Comparison of ENCODE assay signal across 7 mouse cellular contexts in the genomic region with DNA sequence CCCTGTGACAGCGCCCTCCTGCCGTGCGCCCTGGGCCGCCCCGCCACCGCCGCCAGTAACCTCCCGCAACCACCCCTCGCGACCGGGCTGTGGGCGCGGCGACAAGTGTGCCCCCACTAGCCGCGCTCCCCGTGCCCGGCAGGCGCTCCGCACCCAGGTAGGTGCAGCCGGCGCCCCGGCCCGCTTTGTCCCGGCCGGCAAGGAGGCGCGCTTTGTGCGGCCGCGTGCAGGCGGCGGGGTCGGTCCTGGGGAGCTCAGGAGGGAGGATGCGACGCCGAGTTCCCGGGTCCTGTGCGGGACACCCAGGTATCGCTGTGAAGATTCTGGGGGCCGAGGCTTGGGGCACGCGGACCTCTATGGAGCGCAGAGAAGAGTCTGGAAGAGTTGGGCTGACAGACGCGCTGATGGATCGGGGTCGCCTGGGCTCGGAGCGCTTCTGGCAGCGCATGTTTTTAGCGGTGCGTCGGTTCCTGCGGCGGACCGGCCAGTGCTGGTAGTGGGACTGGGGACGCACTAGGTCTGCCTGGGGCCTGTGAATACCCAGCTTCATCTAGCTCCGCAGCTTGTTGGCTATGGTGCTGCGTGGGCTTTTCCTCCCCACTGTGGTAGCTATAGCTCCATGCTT. TPM values are rescaled to one million over a fixed set of nuclear protein-coding genes. Genes with fewer than 3 reads are reported as not detected.
A peak's percentile ranks its signal among the peaks of the same experiment; 100 is the strongest.
DNase-seq lines count a peak whose midpoint lies in the region; ATAC-seq and TF ChIP-seq lines count a peak whose summit lies in the region.

No protein-coding gene starts in this region.

- no peaks in the 10 kb centered on the region for H3K36me3 ChIP-seq in lung, embryonic 14.5 days (ENCODE audit: insufficient read depth)
- no peaks in the 10 kb centered on the region for H3K36me3 ChIP-seq in hindbrain, embryonic 15.5 days

- DNase-seq in lung, embryonic 14.5 days, result peak; percentile 59
- no peak for DNase-seq in lung, postnatal 14 days
- DNase-seq in embryo, embryonic 11 days, result peak; percentile 68
- peak; percentile 73 for DNase-seq in neural tube, embryonic 10.5 days (ENCODE audit: extremely low spot score, low spot score)
- DNase-seq in T-cell, adult 2 months (ENCODE audit: low spot score), result no peak
- no peak for DNase-seq in urinary bladder, adult 2 months (ENCODE audit: low spot score)

- H3K27me3 ChIP-seq in lung, embryonic 14.5 days (ENCODE audit: insufficient read depth, low read length), result peaks cover 46% of the 10 kb centered on the region
- H3K27me3 ChIP-seq in hindbrain, embryonic 15.5 days, result no peaks in the 10 kb centered on the region

- no peak for TF ChIP-seq CTCF in lung, embryonic 14.5 days (IDR thresholded peaks at IDR 0.05; ENCODE audit: low read depth)

- H3K9ac ChIP-seq in lung, embryonic 14.5 days, result peak overlapping the region; percentile 52
- peak overlapping the region; percentile 91 for H3K9ac ChIP-seq in hindbrain, embryonic 15.5 days

- no peak overlapping the region for H3K27ac ChIP-seq in lung, embryonic 14.5 days (ENCODE audit: low read depth)
- peak overlapping the region; percentile 98 for H3K27ac ChIP-seq in hindbrain, embryonic 15.5 days (replicated peaks)

- no peaks in the 10 kb centered on the region for H3K4me1 ChIP-seq in lung, embryonic 14.5 days (ENCODE audit: insufficient read depth)
- H3K4me1 ChIP-seq in hindbrain, embryonic 15.5 days (replicated peaks), result peaks cover 40% of the 10 kb centered on the region

- no peaks in the 10 kb centered on the region for H3K9me3 ChIP-seq in lung, embryonic 14.5 days (ENCODE audit: low read depth, low read length)
- no peaks in the 10 kb centered on the region for H3K9me3 ChIP-seq in hindbrain, embryonic 15.5 days

- ATAC-seq in lung, embryonic 14.5 days (ENCODE audit: insufficient read depth), result 0 out of 2 replicates have a peak, but pooled peaks have one; percentile 21
- peak; percentile 63 for ATAC-seq in hindbrain, embryonic 15.5 days (ENCODE audit: low FRiP score, low read depth)

- peak overlapping the region; percentile 51 for H3K4me3 ChIP-seq in lung, embryonic 14.5 days (ENCODE audit: low read depth, low read length)
- peak overlapping the region; percentile 75 for H3K4me3 ChIP-seq in hindbrain, embryonic 15.5 days

- H3K4me2 ChIP-seq in lung, embryonic 14.5 days, result peak overlapping the region; percentile 100
- H3K4me2 ChIP-seq in hindbrain, embryonic 15.5 days, result peak overlapping the region; percentile 81

- WGBS in lung, embryonic 14.5 days, result under 1% methylated on average over 60 of the region's 60 CpGs
- WGBS in hindbrain, embryonic 15.5 days, result under 1% methylated on average over 52 of the region's 60 CpGs

RNA-seq across cellular contexts. Expression of gene Sptbn2, which starts 1.3 kb away (rescaled TPM):
- 1.3 and 1.4 TPM in 2 replicates for polyA plus RNA-seq in lung, embryonic 14.5 days (2014; fragmentation: Nextera tagmentation; extraction: Ambion mirVana)
- polyA plus RNA-seq in hindbrain, embryonic 15.5 days (2015; fragmentation: Nextera tagmentation; extraction: Ambion mirVana), result 29.2 and 33.5 TPM in 2 replicates
- 1.4 and 2.4 TPM in 2 replicates for polyA plus RNA-seq in urinary bladder, adult 2 months (2012; rRNA removed)

RNA-seq across cellular contexts. Expression of gene Gm960, which starts 13.8 kb away (rescaled TPM):
- polyA plus RNA-seq in lung, embryonic 14.5 days (2014; fragmentation: Nextera tagmentation; extraction: Ambion mirVana), result 2.3 and 2.9 TPM in 2 replicates
- 6.6 and 7.0 TPM in 2 replicates for polyA plus RNA-seq in hindbrain, embryonic 15.5 days (2015; fragmentation: Nextera tagmentation; extraction: Ambion mirVana)
- 0.69 and 1.2 TPM in 2 replicates for polyA plus RNA-seq in urinary bladder, adult 2 months (2012; rRNA removed)

RNA-seq across cellular contexts. Expression of gene Rbm4b, which starts 44.0 kb away (rescaled TPM):
- 54.4 and 65.1 TPM in 2 replicates for polyA plus RNA-seq in lung, embryonic 14.5 days (2014; fragmentation: Nextera tagmentation; extraction: Ambion mirVana)
- 134 and 139 TPM in 2 replicates for polyA plus RNA-seq in hindbrain, embryonic 15.5 days (2015; fragmentation: Nextera tagmentation; extraction: Ambion mirVana)
- 10.5 and 11.1 TPM in 2 replicates for polyA plus RNA-seq in urinary bladder, adult 2 months (2012; rRNA removed)

Comparison
In these comparisons a context has a peak if more than half of its experiments do, and no peak if none do; other contexts are left out.
1. DNase-seq: peak in lung, embryonic 14.5 days (single experiment), embryo, embryonic 11 days (single experiment) and neural tube, embryonic 10.5 days (single experiment); none in lung, postnatal 14 days (single experiment), T-cell, adult 2 months (single experiment) and urinary bladder, adult 2 months (single experiment).